Mouse (Mus musculus): ENCODE results near the gene Prss56.

- TF ChIP-seq CTCF (IDR thresholded peaks at IDR 0.05; ENCODE audit: low read depth, low read length) (no peak), POLR2A (IDR thresholded peaks at IDR 0.05; ENCODE audit: insufficient read depth, low read length) (no peak), EP300 (IDR thresholded peaks at IDR 0.05; ENCODE audit: insufficient read depth, low read depth, low read length) (no peak)
Measured at GRCm38 (mm10) chr1:87142456-87142855, 40.7 kb upstream of the Prss56 start.
